28 mouse cellular contexts compared by ENCODE assay signal in genomic region chr9:15607601-15608000, GRCm38 (mm10). TPM values are rescaled to one million over a fixed set of nuclear protein-coding genes. Genes with fewer than 3 reads are reported as not detected.
DNase-seq lines count a peak whose midpoint lies in the region; ATAC-seq and TF ChIP-seq lines count a peak whose summit lies in the region.
"Had no signal": no experiment of that assay in that cellular context is flagged by ENCODE, and none has a peak within 500 bp of the region (broad histone marks: within the 10 kb centered on the region; RNA-seq: fewer than 3 reads in every experiment).

No protein-coding gene starts in this region.

- H3K4me3 ChIP-seq in kidney, adult 2 months (ENCODE audit: insufficient read depth, low read depth, low read length), result no peak overlapping the region
- no peak overlapping the region for H3K4me3 ChIP-seq in kidney, embryonic 16.5 days (ENCODE audit: low read length)
- H3K4me3 ChIP-seq: forebrain, embryonic 10.5 days; forebrain, embryonic 13.5 days; heart, embryonic 12.5 days; heart, embryonic 15.5 days; hindbrain, embryonic 10.5 days; hindbrain, embryonic 13.5 days had no signal

- no peaks in the 10 kb centered on the region; the same call in 1 of the 2 replicates for H3K9me3 ChIP-seq in kidney, embryonic 16.5 days (ENCODE audit: low read length)
- H3K9me3 ChIP-seq: forebrain, embryonic 13.5 days; heart, embryonic 15.5 days; hindbrain, embryonic 13.5 days had no signal

- no peak overlapping the region for H3K4me2 ChIP-seq in kidney, embryonic 16.5 days (replicated peaks; ENCODE audit: low read depth, low read length)
- H3K4me2 ChIP-seq: forebrain, embryonic 13.5 days; heart, embryonic 12.5 days; heart, embryonic 15.5 days; hindbrain, embryonic 13.5 days had no signal

- H3K4me1 ChIP-seq in kidney, adult 2 months (ENCODE audit: control insufficient read depth, insufficient read depth, low read length), result no peaks in the 10 kb centered on the region
- H3K4me1 ChIP-seq in kidney, embryonic 16.5 days (ENCODE audit: insufficient read depth, low read length), result no peaks in the 10 kb centered on the region
- H3K4me1 ChIP-seq: forebrain, embryonic 10.5 days; forebrain, embryonic 13.5 days; heart, embryonic 12.5 days; heart, embryonic 15.5 days; hindbrain, embryonic 10.5 days; hindbrain, embryonic 13.5 days had no signal

- H3K9ac ChIP-seq in kidney, embryonic 16.5 days (replicated peaks; ENCODE audit: low read length), result no peak overlapping the region
- H3K9ac ChIP-seq: forebrain, embryonic 13.5 days; heart, embryonic 12.5 days; heart, embryonic 15.5 days; hindbrain, embryonic 13.5 days had no signal

- H3K27me3 ChIP-seq in kidney, adult 2 months (replicated peaks; ENCODE audit: control insufficient read depth, insufficient read depth, low read length), result no peaks in the 10 kb centered on the region
- H3K27me3 ChIP-seq in kidney, embryonic 16.5 days (ENCODE audit: insufficient read depth, low read length), result no peaks in the 10 kb centered on the region
- H3K27me3 ChIP-seq: forebrain, embryonic 13.5 days; heart, embryonic 12.5 days; heart, embryonic 15.5 days; hindbrain, embryonic 13.5 days had no signal

- H3K36me3 ChIP-seq in kidney, adult 2 months (ENCODE audit: control insufficient read depth, insufficient read depth, low read length), result no peaks in the 10 kb centered on the region
- H3K36me3 ChIP-seq in kidney, embryonic 16.5 days (ENCODE audit: insufficient read depth, low read length), result no peaks in the 10 kb centered on the region
- H3K36me3 ChIP-seq: forebrain, embryonic 10.5 days; heart, embryonic 12.5 days; heart, embryonic 15.5 days; hindbrain, embryonic 10.5 days; hindbrain, embryonic 13.5 days had no signal

- H3K27ac ChIP-seq in kidney, adult 2 months (ENCODE audit: insufficient read depth, low read depth, low read length), result no peak overlapping the region
- no peak overlapping the region for H3K27ac ChIP-seq in kidney, embryonic 16.5 days (ENCODE audit: low read length)
- H3K27ac ChIP-seq: forebrain, embryonic 10.5 days; forebrain, embryonic 13.5 days; heart, embryonic 15.5 days; hindbrain, embryonic 10.5 days; hindbrain, embryonic 13.5 days had no signal

- no peak for ATAC-seq in kidney, embryonic 16.5 days (ENCODE audit: low FRiP score, low TSS enrichment)
- ATAC-seq: CD4-positive, CD25-positive, alpha-beta regulatory T cell, adult 4 months; forebrain, embryonic 13.5 days; forebrain, embryonic 16.5 days; hindbrain, embryonic 16.5 days had no signal

- no peak for TF ChIP-seq POLR2A in kidney, adult 2 months (IDR thresholded peaks at IDR 0.05; ENCODE audit: low read depth, low read length)

- 43% methylated on average over 2 of the region's 2 CpGs for WGBS in kidney, adult 2 months
- 81% methylated on average over 2 of the region's 2 CpGs for WGBS in kidney, embryonic 16.5 days

- no peak for TF ChIP-seq CTCF in kidney, adult 2 months (conservative IDR thresholded peaks at IDR 0.05; ENCODE audit: insufficient read depth, insufficient read length, low read depth, low read length)

- DNase-seq in kidney, adult 2 months, result peak; percentile 79
- DNase-seq in kidney, postnatal 10 days, result no peak
- DNase-seq in kidney, postnatal 14 days, result peak; percentile 23
- DNase-seq in kidney, postnatal 36 days, result peak; percentile 45 to 54
- DNase-seq in adrenal gland, postnatal 36 days, result no peak
- DNase-seq: adrenal gland, adult 8-10 months; adrenal gland, postnatal 25 days; cerebellum, adult 18-20 months; cerebellum, adult 9-10 months; cerebellum, postnatal 14 days; gastrocnemius, postnatal 10 days; gastrocnemius, postnatal 36 days; heart, postnatal 10 days; heart, postnatal 36 days had no signal

RNA-seq across cellular contexts. Expression of gene Deup1, which starts 20.1 kb away (rescaled TPM):
- polyA plus RNA-seq in kidney, adult 2 months (2012; rRNA removed), result 0.12 and 0.19 TPM in 2 replicates
- polyA plus RNA-seq in kidney, embryonic 16.5 days (2015; fragmentation: Nextera tagmentation; extraction: Ambion mirVana), result 0.50 and 0.82 TPM in 2 replicates
- total RNA-seq in adrenal gland, postnatal 36 days (2021), result under 1 TPM; 0.10 to 0.26 TPM
- total RNA-seq: gastrocnemius, adult 18-20 months; gastrocnemius, postnatal 36 days; granulocyte monocyte progenitor cell, adult 5-6 weeks; MEL had no signal
- polyA plus RNA-seq: C2C12 had no signal

Comparison
In these comparisons a context has a peak if more than half of its experiments do, and no peak if none do; other contexts are left out.
1. DNase-seq: peak in kidney, adult 2 months (single experiment), kidney, postnatal 14 days (single experiment) and kidney, postnatal 36 days (2 of 2); none in kidney, postnatal 10 days (single experiment) and adrenal gland, postnatal 36 days (0 of 2).